Mouse (Mus musculus) ES-E14 (cell line): ENCODE measurements at regions not wholly inside any gene's neighbourhood (a gene's known extent, or its start where the extent isn't known, plus 50 kb on each side); places are given as distances from the start of the nearest gene placed in this dataset.

Experiments used
- DNase-seq: peaks from one replicate; pipeline ENCODE4 v3.0.0-alpha.2; 2013; ENCODE audit warnings: low read depth, low spot score
- H3K27ac ChIP-seq: 2 replicates; pipeline ENCODE4 v1.5.1; 2012; ENCODE audit warnings: low read depth, mild to moderate bottlenecking, low read length, moderate library complexity, mixed read lengths; ENCODE audit not compliant: poor library complexity, insufficient read depth, severe bottlenecking
- H3K36me3 ChIP-seq: 2 replicates; pipeline ENCODE4 v1.6.1; 2012; ENCODE audit warnings: mild to moderate bottlenecking, low read length, moderate library complexity, mixed read lengths; ENCODE audit not compliant: control insufficient read depth, poor library complexity, insufficient read depth, severe bottlenecking
- H3K4me1 ChIP-seq, 2 experiments: fragments of 150-350 bp in 1 of 2; sonication (generic) in 1 of 2; 2 replicates each; pipeline ENCODE4 v1.6.1; 2012; ENCODE audit warnings: low read length in 2 of 2, mild to moderate bottlenecking in 1 of 2, mixed read lengths in 1 of 2; ENCODE audit not compliant: control insufficient read depth in 2 of 2, insufficient read depth in 2 of 2, poor library complexity in 1 of 2
- H3K4me3 ChIP-seq, 2 experiments: fragments of 150-350 bp in 1 of 2; sonication (generic) in 1 of 2; 2 replicates each; pipeline ENCODE4 v1.5.1; 2012; ENCODE audit warnings: low read length in 2 of 2, low read depth in 1 of 2, mild to moderate bottlenecking in 1 of 2, mixed read lengths in 1 of 2; ENCODE audit not compliant: insufficient read depth in 1 of 2, poor library complexity in 1 of 2, severe bottlenecking in 1 of 2
- H3K9ac ChIP-seq: 2 replicates; pipeline ENCODE4 v1.6.1; 2012; ENCODE audit warnings: low read depth, mild to moderate bottlenecking, low read length, mixed read lengths; ENCODE audit not compliant: poor library complexity, insufficient read depth, severe bottlenecking
- H3K9me3 ChIP-seq: fragments of 150-350 bp; sonication (generic); 2 replicates; pipeline ENCODE4 v1.6.1; 2012; ENCODE audit warnings: low read depth, mild to moderate bottlenecking, low read length; ENCODE audit not compliant: control insufficient read depth, insufficient read depth
- CHD2 ChIP-seq: IDR thresholded peaks from 2 replicates; pipeline ENCODE4 v1.6.1; 2014; ENCODE audit warnings: mild to moderate bottlenecking, low read depth, low read length, inconsistent platforms
- HCFC1 ChIP-seq: IDR thresholded peaks from 2 replicates; pipeline ENCODE4 v1.6.1; 2012; ENCODE audit warnings: low read length, inconsistent platforms, borderline replicate concordance; ENCODE audit not compliant: insufficient read depth
- MAFK ChIP-seq: IDR thresholded peaks from 2 replicates; pipeline ENCODE4 v1.6.1; 2014; ENCODE audit warnings: mild to moderate bottlenecking, low read depth, low read length, inconsistent platforms; ENCODE audit not compliant: insufficient read depth
- ZC3H11A ChIP-seq: IDR thresholded peaks from 2 replicates; pipeline ENCODE4 v1.6.1; 2012; ENCODE audit warnings: low read depth, mild to moderate bottlenecking, inconsistent platforms, low read length, borderline replicate concordance
- ZNF384 ChIP-seq: IDR thresholded peaks from 2 replicates; pipeline ENCODE4 v1.6.1; 2012; ENCODE audit warnings: low read depth, low read length, inconsistent platforms
- in situ Hi-C, 2 experiments: fragments of 600-800 bp; cut with MboI; formaldehyde crosslinking; loops; one replicate each; pipeline ENCODE4 v1.15.1; 2025; ENCODE audit warnings: low sequenced_read_pairs in 2 of 2, inconsistent platforms in 1 of 2; ENCODE audit not compliant: unreplicated experiment in 2 of 2

GRCm38 (mm10) chr9:43617632-43618031, 126.2 kb upstream of the Nectin1 start:
- Histone ChIP-seq H3K4me1 (no peaks in the 10 kb centered on the region), H3K27ac (no peak overlapping the region), H3K9me3 (no peaks in the 10 kb centered on the region), H3K36me3 (no peaks in the 10 kb centered on the region), H3K9ac (no peak overlapping the region), H3K4me3 (no peak overlapping the region)
- in situ Hi-C loops, result no loop called here
- TF ChIP-seq CHD2, result no peak
- TF ChIP-seq HCFC1, result no peak
- DNase-seq, result no peak

GRCm38 (mm10) chr9:43627558-43627957, 116.2 kb upstream of the Nectin1 start:
- in situ Hi-C loops, result no loop called here
- Histone ChIP-seq H3K9ac (no peak overlapping the region), H3K4me1 (peaks cover 0 to under 1% of the 10 kb centered on the region in 2 experiments; a peak in 1 of 4 replicates), H3K27ac (no peak overlapping the region), H3K36me3 (no peaks in the 10 kb centered on the region), H3K9me3 (no peaks in the 10 kb centered on the region), H3K4me3 (no peak overlapping the region)
- TF ChIP-seq ZNF384 (no peak), CHD2 (no peak), HCFC1 (no peak), MAFK (no peak), ZC3H11A (no peak)
- no peak for DNase-seq

- Histone ChIP-seq H3K4me3 (no peak overlapping the region), H3K27ac (no peak overlapping the region), H3K9ac (no peak overlapping the region), H3K9me3 (no peaks in the 10 kb centered on the region), H3K4me1 (peaks cover 0 to 2% of the 10 kb centered on the region in 2 experiments; a peak in 1 of 4 replicates), H3K36me3 (no peaks in the 10 kb centered on the region)
- DNase-seq, result peak; percentile 80
- TF ChIP-seq ZC3H11A (no peak), MAFK (no peak), HCFC1 (no peak), CHD2 (no peak), ZNF384 (no peak)
- in situ Hi-C loops, result no loop called here
Observed at GRCm38 (mm10) chr9:43628786-43629185, 115.0 kb upstream of the Nectin1 start.

- Histone ChIP-seq H3K27ac (no peak overlapping the region), H3K9ac (no peak overlapping the region), H3K9me3 (no peaks in the 10 kb centered on the region), H3K4me3 (no peak overlapping the region), H3K36me3 (no peaks in the 10 kb centered on the region), H3K4me1 (peaks cover 0 to 4% of the 10 kb centered on the region in 2 experiments; a peak in 1 of 4 replicates)
- TF ChIP-seq ZNF384, result no peak
- TF ChIP-seq MAFK, result no peak
- TF ChIP-seq ZC3H11A, result no peak
- TF ChIP-seq CHD2, result no peak
- no peak for TF ChIP-seq HCFC1
- DNase-seq, result no peak
- in situ Hi-C loops, result no loop called here
Observed at GRCm38 (mm10) chr9:43636372-43636965, 107.3 kb upstream of the Nectin1 start.

GRCm38 (mm10) chr9:43658186-43658585, 85.6 kb upstream of the Nectin1 start:
- no peak for DNase-seq
- TF ChIP-seq MAFK (no peak), HCFC1 (no peak), ZNF384 (no peak), ZC3H11A (no peak), CHD2 (no peak)

More at GRCm38 (mm10) chr9:43658186-43658585, 85.6 kb upstream of the Nectin1 start:
- Histone ChIP-seq H3K9ac (no peak overlapping the region), H3K4me3 (no peak overlapping the region), H3K4me1 (peaks cover 0 to 3% of the 10 kb centered on the region in 2 experiments; a peak in 1 of 4 replicates), H3K36me3 (no peaks in the 10 kb centered on the region), H3K9me3 (no peaks in the 10 kb centered on the region), H3K27ac (no peak overlapping the region)
- in situ Hi-C loops, result no loop called here
